Mouse (Mus musculus) left cerebral cortex, postnatal 14 days (tissue): ENCODE results near the gene AC134908.4. TPM values are rescaled to one million over a fixed set of nuclear protein-coding genes. Genes with fewer than 3 reads are reported as not detected.
"Not testable (repeated sequence)": the region's sequence is repeated elsewhere in the genome, so short reads cannot be mapped to it uniquely, and the experiment has no call there.

Source experiments
- DNase-seq, 2 experiments: peaks; one replicate each; pipeline ENCODE4 v3.0.0; 2021 to 2022; ENCODE audit warnings: low spot score in 2 of 2, mixed read lengths in 1 of 2
- intact Hi-C: fragments of 180-260 bp; cut with DNase I; formaldehyde crosslinking; loops from one replicate; pipeline ENCODE4 v1.15.1; 2025
- microRNA-seq, 2 experiments: library from miRNA; unstranded; fragments of <30 nt; microRNA quantifications; one replicate each; pipeline ENCODE4 v1.2.0; 2022
- total RNA-seq, 2 experiments: library from RNA; stranded (reverse); gene quantifications; 2 replicates each; pipeline ENCODE4 v1.2.3; 2021

AC134908.4 gene
- total RNA-seq, 2 experiments from 2014 or later, result not detected

- intact Hi-C loops, result no loop called here
- no peak for DNase-seq
Measured at GRCm38 (mm10) chr17:25749314-25749713, 46.1 kb downstream of the AC134908.4 start.

DNA sequence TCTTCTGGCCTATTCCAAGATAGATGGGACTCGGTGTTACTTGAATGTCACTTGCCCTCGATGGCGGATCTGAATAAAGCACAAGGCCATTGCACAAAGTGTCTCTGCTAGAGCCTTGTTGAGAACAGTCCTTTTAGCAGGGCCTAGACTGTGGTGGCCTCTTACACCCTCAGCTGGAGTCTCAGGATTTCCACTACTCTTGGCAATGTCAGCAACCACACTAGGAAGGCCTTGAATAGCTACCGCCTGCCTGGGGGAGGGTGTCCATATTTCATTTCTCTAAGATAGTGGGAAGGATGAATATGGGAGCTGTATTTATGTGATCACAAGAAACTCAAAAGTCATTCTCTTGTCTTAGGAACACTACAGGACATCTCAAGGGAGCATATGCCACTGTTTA is 47.2 kb downstream of the AC134908.4 start:
- DNase-seq, result no peak
- intact Hi-C loops, result no loop called here

DNA sequence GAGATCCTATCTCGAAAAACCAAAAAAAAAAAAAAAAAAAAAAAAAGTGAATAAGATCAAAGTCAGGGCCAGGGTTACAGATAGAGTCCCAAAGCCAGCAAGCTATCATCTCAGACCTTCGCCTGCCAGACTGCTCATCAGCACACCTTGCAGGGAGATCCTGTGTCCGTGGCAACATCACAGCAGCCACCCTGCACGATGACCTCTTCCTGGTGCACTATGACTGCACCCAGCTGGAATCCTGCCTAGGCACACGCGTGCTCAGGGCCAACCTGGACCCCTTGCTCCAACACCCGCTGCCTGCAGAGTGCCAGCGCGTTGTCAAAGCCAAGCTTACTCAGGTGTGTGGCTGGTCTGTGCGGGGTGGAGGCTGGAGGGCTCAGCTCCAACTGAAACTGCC is 51.1 kb downstream of the AC134908.4 start:
- DNase-seq, result no peak
- intact Hi-C loops, result no loop called here

- no peak for DNase-seq
- intact Hi-C loops, result no loop called here
Measured at GRCm38 (mm10) chr17:25743831-25744230, 51.6 kb downstream of the AC134908.4 start.

DNA sequence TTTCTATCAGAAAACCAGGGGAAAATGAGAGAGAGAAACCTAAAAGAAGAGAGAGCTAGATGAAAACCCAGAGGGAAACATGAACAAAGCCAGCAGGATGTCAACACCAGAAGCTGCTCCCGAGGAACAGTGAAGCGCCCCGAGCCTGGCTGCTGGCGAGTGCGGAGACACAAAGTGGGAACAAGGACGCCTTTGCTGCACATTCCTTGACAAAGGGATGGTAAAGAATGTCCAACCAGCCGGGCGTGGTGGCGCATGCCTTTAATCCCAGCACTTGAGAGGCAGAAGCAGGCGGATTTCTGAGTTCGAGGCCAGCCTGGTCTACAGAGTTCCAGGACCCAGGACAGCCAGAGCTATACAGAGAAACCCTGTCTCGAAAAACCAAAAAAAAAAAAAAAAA is 54.0 kb downstream of the AC134908.4 start:
- DNase-seq, result not testable (repeated sequence)

More for the DNA sequence above, 54.0 kb downstream of the AC134908.4 start:
- intact Hi-C loops, result not testable (repeated sequence)

Small RNA genes lying within 50 kb of the gene (microRNA-seq; reads per million reads assigned to microRNA genes)
- gene Gm25083 (0 reads per million in 2 experiments), gene Mir3082 (2.7 to 3.2 reads per million in 2 experiments), gene Mir6966 (1.6 to 3.4 reads per million in 2 experiments)

Other genes with a start within 250 kb of the AC134908.4 start
- gene Sox8, start 225.0 kb downstream of the AC134908.4 start, total RNA-seq, result 10 to 100 TPM; 62.2 to 70.1 TPM
- 10 to 100 TPM; 22.1 to 23.4 TPM for gene Lmf1, start 216.6 kb downstream of the AC134908.4 start, total RNA-seq
- 100 to 1,000 TPM; 125 to 154 TPM for gene Gng13, start 78.5 kb downstream of the AC134908.4 start, total RNA-seq
- 1 to 10 TPM; 1.9 to 4.3 TPM for gene Chtf18, start 68.2 kb downstream of the AC134908.4 start, total RNA-seq
- gene Rpusd1, start 68.0 kb downstream of the AC134908.4 start, total RNA-seq, result 10 to 100 TPM; 34.2 to 35.5 TPM
- not detected for gene Mslnl, start 59.6 kb downstream of the AC134908.4 start, total RNA-seq
- 1 to 10 TPM; 6.2 to 6.5 TPM for gene Msln, start 41.3 kb downstream of the AC134908.4 start, total RNA-seq
- gene Narfl, start 21.9 kb downstream of the AC134908.4 start, total RNA-seq, result 10 to 100 TPM; 28.8 to 32.8 TPM
- 100 to 1,000 TPM; 127 to 140 TPM for gene Haghl, start 10.0 kb downstream of the AC134908.4 start, total RNA-seq
- gene Ccdc78, start 9.1 kb downstream of the AC134908.4 start, total RNA-seq, result not detected
- 10 to 100 TPM; 82.7 to 87.4 TPM for gene Fam173a, start 2.8 kb downstream of the AC134908.4 start, total RNA-seq
- gene Metrn, start 1.5 kb upstream of the AC134908.4 start, total RNA-seq, result 10 to 100 TPM; 73.5 to 84.2 TPM
- gene Fbxl16, start 13.4 kb upstream of the AC134908.4 start, total RNA-seq, result 100 to 1,000 TPM; 460 to 479 TPM
- gene Wdr24, start 28.0 kb upstream of the AC134908.4 start, total RNA-seq, result 10 to 100 TPM; 22.3 to 23.3 TPM
- gene Jmjd8, start 33.2 kb upstream of the AC134908.4 start, total RNA-seq, result 10 to 100 TPM; 59.1 to 59.6 TPM
- 100 to 1,000 TPM; 160 to 166 TPM for gene Stub1, start 37.7 kb upstream of the AC134908.4 start, total RNA-seq
- gene Rhbdl1, start 41.6 kb upstream of the AC134908.4 start, total RNA-seq, result 10 to 100 TPM; 85.8 to 89.7 TPM
- 10 to 100 TPM; 29.0 to 29.5 TPM for gene Gm20683, start 46.1 kb upstream of the AC134908.4 start, total RNA-seq
- 10 to 100 TPM; 81.9 to 84.9 TPM for gene Rhot2, start 49.2 kb upstream of the AC134908.4 start, total RNA-seq
- 10 to 100 TPM; 34.2 to 37.9 TPM for gene Wdr90, start 65.8 kb upstream of the AC134908.4 start, total RNA-seq
- 10 to 100 TPM; 25.5 to 31.6 TPM for gene Mcrip2, start 73.1 kb upstream of the AC134908.4 start, total RNA-seq
- gene Mettl26, start 79.4 kb upstream of the AC134908.4 start, total RNA-seq, result 10 to 100 TPM; 37.6 to 40.3 TPM
- 1 to 10 TPM; 1.1 to 1.8 TPM for gene Wfikkn1, start 85.2 kb upstream of the AC134908.4 start, total RNA-seq
- gene Rab40c, start 124.1 kb upstream of the AC134908.4 start, total RNA-seq, result 10 to 100 TPM; 53.7 to 57.3 TPM
- gene Pigq, start 149.3 kb upstream of the AC134908.4 start, total RNA-seq, result 100 to 1,000 TPM; 138 to 145 TPM
- not detected for gene Nhlrc4, start 149.3 kb upstream of the AC134908.4 start, total RNA-seq
- gene A930017K11Rik, start 156.9 kb upstream of the AC134908.4 start, total RNA-seq, result under 1 TPM in 1 of 2 experiments, not detected in 1; 0.13 TPM
- 10 to 100 TPM; 46.5 to 50.0 TPM for gene Capn15, start 190.1 kb upstream of the AC134908.4 start, total RNA-seq